Mouse (Mus musculus) midbrain, embryonic 11.5 days (tissue): ENCODE data around the gene Tnni3k. TPM values are rescaled to one million over a fixed set of nuclear protein-coding genes. Genes with fewer than 3 reads are reported as not detected.
A peak's percentile ranks its signal among the peaks of the same experiment; 100 is the strongest.

Experiments used
- ATAC-seq: fragments of 200-750 bp; cut with Nextera tagmentation; 2 replicates; pipeline ENCODE4 v1.8.0; 2017; ENCODE audit warnings: moderate TSS enrichment, moderate library complexity; ENCODE audit not compliant: low FRiP score
- DNase-seq: peaks from one replicate; pipeline ENCODE4 v3.0.0; 2015; ENCODE audit warnings: low spot score; ENCODE audit errors: missing footprints
- H3K27ac ChIP-seq: fragments of 300-500 bp; sonication (generic); 2 replicates; pipeline ENCODE4 v1.5.1; 2014; ENCODE audit warnings: low read depth, low read length
- H3K27me3 ChIP-seq: fragments of 300-500 bp; sonication (generic); 2 replicates; pipeline ENCODE4 v1.6.1; 2014; ENCODE audit warnings: mild to moderate bottlenecking, low read length, moderate library complexity, mixed read lengths; ENCODE audit not compliant: control insufficient read depth, insufficient read depth
- H3K36me3 ChIP-seq: fragments of 300-500 bp; sonication (generic); 2 replicates; pipeline ENCODE4 v1.6.1; 2014; ENCODE audit warnings: mild to moderate bottlenecking, low read length, moderate library complexity, mixed read lengths; ENCODE audit not compliant: control insufficient read depth, insufficient read depth
- H3K4me1 ChIP-seq: fragments of 300-500 bp; sonication (generic); 2 replicates; pipeline ENCODE4 v1.6.1; 2014; ENCODE audit warnings: low read length; ENCODE audit not compliant: control insufficient read depth, insufficient read depth
- H3K4me2 ChIP-seq: fragments of 300-500 bp; sonication (generic); 2 replicates; pipeline ENCODE4 v1.6.1; 2014; ENCODE audit warnings: mild to moderate bottlenecking, moderate library complexity
- H3K4me3 ChIP-seq: fragments of 300-500 bp; sonication (generic); 2 replicates; pipeline ENCODE4 v1.5.1; 2014; ENCODE audit warnings: low read depth, low read length
- H3K9ac ChIP-seq: fragments of 300-500 bp; sonication (generic); 2 replicates; pipeline ENCODE4 v1.6.1; 2014; ENCODE audit warnings: low read length
- H3K9me3 ChIP-seq: fragments of 300-500 bp; sonication (generic); 2 replicates; pipeline ENCODE4 v1.6.1; 2016; ENCODE audit warnings: low read length; ENCODE audit not compliant: control insufficient read depth
- WGBS: fragments of 180-500 bp; shearing (Covaris S2); extraction: QIAGEN DNeasy Blood & Tissue Kit; methylation state at CpG from one replicate; pipeline ENCODE4 v1.1.7; 2014; 5-methylcytosine and 5-hydroxymethylcytosine counted together
- polyA plus RNA-seq: library from polyadenylated mRNA; unstranded; fragments of >200 nt; fragmentation: Nextera tagmentation; extraction: Ambion mirVana; gene quantifications from 2 replicates; pipeline ENCODE4 v1.2.1, GENCODE M21; 2014

Tnni3k gene
- 0.04 and 0.08 TPM in 2 replicates for polyA plus RNA-seq

GRCm38 (mm10) chr3:155055231-155055916, at the start of gene Tnni3k:
TSS of gene Tnni3k (minus strand) at chr3:155055407.
- Histone ChIP-seq H3K9me3 (no peaks in the 10 kb centered on the region), H3K4me3 (no peak within 1 kb of the TSS), H3K36me3 (no peaks in the 10 kb centered on the region), H3K27me3 (no peaks in the 10 kb centered on the region), H3K27ac (no peak within 1 kb of the TSS), H3K4me1 (no peaks in the 10 kb centered on the region), H3K4me2 (no peak within 1 kb of the TSS), H3K9ac (no peak within 1 kb of the TSS)
- no peak for ATAC-seq
- no peak for DNase-seq
- WGBS = 77% methylated on average over 6 of the region's 6 CpGs

DNA sequence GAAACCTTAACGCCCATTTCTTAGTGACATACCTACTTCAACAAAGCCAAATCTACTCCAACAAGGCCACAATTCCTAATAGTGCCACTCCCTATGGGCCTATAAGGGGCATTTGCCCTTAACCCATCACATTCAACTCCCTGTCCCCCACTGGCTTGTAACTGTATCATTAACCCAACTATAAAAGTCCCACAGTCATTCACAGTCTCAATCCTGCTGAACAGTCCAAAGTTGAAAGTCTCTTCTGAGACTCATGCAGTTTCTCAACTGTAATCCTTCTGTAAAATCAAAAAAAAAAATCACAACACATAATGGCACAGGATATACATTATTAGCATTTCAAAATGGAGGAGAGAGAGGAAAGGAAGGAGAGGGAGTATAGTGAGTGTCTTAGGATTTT, 44.1 kb upstream of the Tnni3k start:
- Histone ChIP-seq H3K27me3 (no peaks in the 10 kb centered on the region), H3K9me3 (no peaks in the 10 kb centered on the region), H3K27ac (no peak overlapping the region), H3K9ac (no peak overlapping the region), H3K36me3 (no peaks in the 10 kb centered on the region), H3K4me1 (no peaks in the 10 kb centered on the region), H3K4me2 (no peak overlapping the region), H3K4me3 (no peak overlapping the region)
- DNase-seq (no peak), ATAC-seq (no peak)
- 77% methylated on average over 1 of the region's 1 CpGs for WGBS

GRCm38 (mm10) chr3:155093116-155093956, 38.1 kb upstream of the Tnni3k start, which contains the start of the genes Fpgt and Lrriq3:
TSS of gene Fpgt (minus strand) at chr3:155093403.
TSS of gene Lrriq3 (plus strand) at chr3:155093434.
- peaks cover 3% of the 10 kb centered on the region; the same call in 1 of the 2 replicates for H3K4me1 ChIP-seq
- H3K9me3 ChIP-seq = no peaks in the 10 kb centered on the region
- peak within 1 kb of the TSS; percentile 56 for H3K4me3 ChIP-seq
- H3K36me3 ChIP-seq = no peaks in the 10 kb centered on the region
- peak within 1 kb of the TSS; percentile 46 for H3K27ac ChIP-seq
- peak within 1 kb of the TSS; percentile 75 for H3K9ac ChIP-seq
- WGBS = under 1% methylated on average over 47 of the region's 47 CpGs
- ATAC-seq (peak; percentile 99), DNase-seq (peak; percentile 98)
- no peaks in the 10 kb centered on the region for H3K27me3 ChIP-seq
- H3K4me2 ChIP-seq = peak within 1 kb of the TSS; percentile 50

DNA sequence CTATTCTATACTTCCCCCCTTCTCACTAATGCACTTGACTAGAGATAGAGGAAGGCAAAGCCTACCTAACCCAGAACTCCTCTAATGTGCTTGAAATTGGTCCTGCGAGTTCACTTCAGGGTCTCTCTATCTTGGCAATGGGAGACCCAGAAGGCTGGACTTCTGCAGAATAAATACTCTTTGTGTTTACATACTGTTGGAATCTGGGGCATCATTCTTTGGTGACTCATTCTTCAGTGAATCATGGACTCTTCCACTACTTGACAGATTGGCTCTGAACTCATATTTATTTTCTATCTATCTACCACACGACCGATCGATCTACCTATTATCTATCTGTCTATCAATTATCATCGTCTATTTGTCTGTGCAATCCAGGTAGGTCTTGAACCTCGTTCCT, 36.9 kb upstream of the Tnni3k start:
- no peaks in the 10 kb centered on the region for H3K27me3 ChIP-seq

GRCm38 (mm10) chr3:155077908-155078307, 22.7 kb upstream of the Tnni3k start:
- ATAC-seq = no peak
- 85% methylated on average over 4 of the region's 4 CpGs for WGBS

More for the DNA sequence above, 36.9 kb upstream of the Tnni3k start:
- no peak overlapping the region for H3K27ac ChIP-seq
- H3K36me3 ChIP-seq = peaks cover 4% of the 10 kb centered on the region; the same call in 1 of the 2 replicates
- H3K4me1 ChIP-seq = peaks cover 3% of the 10 kb centered on the region; the same call in 1 of the 2 replicates
- no peak overlapping the region; the same call in 1 of the 2 replicates for H3K4me3 ChIP-seq
- H3K9me3 ChIP-seq = no peaks in the 10 kb centered on the region
- WGBS = 96% methylated on average over 6 of the region's 6 CpGs
- DNase-seq = no peak
- H3K9ac ChIP-seq = no peak overlapping the region
- peak overlapping the region; percentile 37; the same call in 1 of the 2 replicates for H3K4me2 ChIP-seq
- no peak for ATAC-seq

DNA sequence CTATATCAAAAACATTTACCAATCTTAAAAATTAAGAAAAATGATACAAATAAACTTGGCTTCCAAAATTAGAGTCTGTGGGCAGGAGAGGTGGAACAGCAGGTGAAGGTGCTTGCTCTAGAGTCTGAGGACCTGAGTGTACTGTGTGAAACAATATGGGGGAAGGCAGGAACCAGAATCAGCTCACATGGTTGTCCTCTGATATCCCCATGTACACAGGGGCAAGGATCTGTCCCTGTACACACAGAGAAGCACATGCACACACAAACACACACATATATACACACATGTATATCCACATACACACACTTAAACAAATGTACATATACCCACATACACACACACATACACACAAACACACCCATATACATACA, 4.2 kb upstream of the Tnni3k start:
- H3K4me2 ChIP-seq = no peak overlapping the region
- H3K4me3 ChIP-seq = no peak overlapping the region
- H3K9ac ChIP-seq = no peak overlapping the region
- H3K36me3 ChIP-seq = no peaks in the 10 kb centered on the region
- H3K27ac ChIP-seq = no peak overlapping the region
- no peaks in the 10 kb centered on the region for H3K27me3 ChIP-seq
- H3K4me1 ChIP-seq = no peaks in the 10 kb centered on the region
- DNase-seq = no peak
- ATAC-seq = no peak
- H3K9me3 ChIP-seq = no peaks in the 10 kb centered on the region

More at GRCm38 (mm10) chr3:155077908-155078307, 22.7 kb upstream of the Tnni3k start:
- Histone ChIP-seq H3K27ac (no peak overlapping the region), H3K4me2 (no peak overlapping the region), H3K4me3 (no peak overlapping the region), H3K4me1 (no peaks in the 10 kb centered on the region), H3K27me3 (no peaks in the 10 kb centered on the region), H3K9me3 (no peaks in the 10 kb centered on the region), H3K9ac (no peak overlapping the region), H3K36me3 (no peaks in the 10 kb centered on the region)
- DNase-seq = no peak

- 83% methylated on average over 6 of the region's 6 CpGs for WGBS
Observed at GRCm38 (mm10) chr3:155058800-155059448, 3.7 kb upstream of the Tnni3k start.

GRCm38 (mm10) chr3:155057566-155057965, 2.4 kb upstream of the Tnni3k start:
- Histone ChIP-seq H3K36me3 (no peaks in the 10 kb centered on the region), H3K9ac (no peak overlapping the region), H3K27ac (no peak overlapping the region), H3K9me3 (no peaks in the 10 kb centered on the region), H3K27me3 (no peaks in the 10 kb centered on the region), H3K4me2 (no peak overlapping the region), H3K4me1 (no peaks in the 10 kb centered on the region), H3K4me3 (no peak overlapping the region)
- ATAC-seq = no peak
- no peak for DNase-seq

More at GRCm38 (mm10) chr3:155058800-155059448, 3.7 kb upstream of the Tnni3k start:
- Histone ChIP-seq H3K9me3 (no peaks in the 10 kb centered on the region), H3K27ac (no peak overlapping the region), H3K4me2 (no peak overlapping the region), H3K27me3 (no peaks in the 10 kb centered on the region), H3K9ac (no peak overlapping the region), H3K36me3 (no peaks in the 10 kb centered on the region), H3K4me1 (no peaks in the 10 kb centered on the region), H3K4me3 (no peak overlapping the region)
- DNase-seq (no peak), ATAC-seq (no peak)
